In genomic region chr16:92441203-92441602, GRCm38 (mm10) we compare ENCODE assay signal across 1 mouse cellular context.
A peak's percentile ranks its signal among the peaks of the same experiment; 100 is the strongest.
TF ChIP-seq lines count a peak whose summit lies in the region.

No protein-coding gene starts in this region.

TF ChIP-seq in CH12.LX, 34 proteins besides CTCF, POLR2A, EP300 and RAD21 (continued from another document):
- TF ChIP-seq E2F4 (IDR thresholded peaks at IDR 0.05; ENCODE audit: insufficient replicate concordance, low read depth, low read length) = no peak
- TF ChIP-seq CHD1 (IDR thresholded peaks at IDR 0.05; ENCODE audit: low read depth, low read length) = no peak
- TF ChIP-seq MAFK (IDR thresholded peaks at IDR 0.05; ENCODE audit: insufficient replicate concordance, low read length) = no peak
- no peak for TF ChIP-seq IRF4 (IDR thresholded peaks at IDR 0.05; ENCODE audit: low read depth, low read length)
- TF ChIP-seq ZC3H11A (IDR thresholded peaks at IDR 0.05; ENCODE audit: low read depth, low read length) = no peak
- no peak for TF ChIP-seq TCF12 (IDR thresholded peaks at IDR 0.05; ENCODE audit: low read depth, low read length)
- TF ChIP-seq ETS1 (conservative IDR thresholded peaks at IDR 0.05; ENCODE audit: low read depth, low read length) = no peak
- TF ChIP-seq USF2 (conservative IDR thresholded peaks at IDR 0.05; ENCODE audit: low read depth, low read length) = peak; percentile 53
- no peak for TF ChIP-seq RCOR1 (conservative IDR thresholded peaks at IDR 0.05; ENCODE audit: low read depth, low read length)
- TF ChIP-seq MEF2A (IDR thresholded peaks at IDR 0.05; ENCODE audit: borderline replicate concordance, low read depth, low read length) = no peak
- TF ChIP-seq MAX (IDR thresholded peaks at IDR 0.05; ENCODE audit: low read length) = 0 out of 2 replicates have a peak, but pooled peaks have one; percentile 20
- TF ChIP-seq SMC3 (IDR thresholded peaks at IDR 0.05; ENCODE audit: low read depth, low read length) = no peak
- no peak for TF ChIP-seq NRF1 (IDR thresholded peaks at IDR 0.05; ENCODE audit: low read depth, low read length)
